Mouse (Mus musculus): ENCODE measurements around the gene Shisa4. TPM values are rescaled to one million over a fixed set of nuclear protein-coding genes. Genes with fewer than 3 reads are reported as not detected.

Gene Shisa4
- polyA plus RNA-seq (2012; fragmentation: generic; extraction: Trizol) = 92.0 TPM

GRCm38 (mm10) chr1:135374868-135375581 is at the start of gene Shisa4:
Gene Shisa4, minus strand, starts transcription at chr1:135375237.
- Histone ChIP-seq H3K79me2 (ENCODE audit: control insufficient read depth, insufficient read depth) (peaks cover 11% of the 10 kb centered on the region), H3ac (ENCODE audit: control insufficient read depth, insufficient read length) (peak within 1 kb of the TSS; percentile 44), H3K36me3 (ENCODE audit: control insufficient read depth, insufficient read depth) (no peaks in the 10 kb centered on the region), H3K4me3 (peak within 1 kb of the TSS; percentile 81), H3K4me2 (ENCODE audit: low read depth) (peak within 1 kb of the TSS; percentile 85), H3K27me3 (ENCODE audit: control insufficient read depth, insufficient read depth, insufficient read length) (no peaks in the 10 kb centered on the region)
- TF ChIP-seq TCF3 (IDR thresholded peaks at IDR 0.05; ENCODE audit: insufficient read length, low read depth) (peak; percentile 44), SRF (IDR thresholded peaks at IDR 0.05; ENCODE audit: control insufficient read depth, insufficient read length, low read depth) (no peak), REST (IDR thresholded peaks at IDR 0.05; ENCODE audit: insufficient read depth, insufficient read length) (no peak), TCF12 (IDR thresholded peaks at IDR 0.05; ENCODE audit: insufficient read depth, poor library complexity, severe bottlenecking) (no peak), CEBPB (IDR thresholded peaks at IDR 0.05; ENCODE audit: insufficient read depth, poor library complexity, severe bottlenecking) (no peak), POLR2AphosphoS2 (IDR thresholded peaks at IDR 0.05; ENCODE audit: insufficient read length, low read depth) (no peak), MYOD1 (IDR thresholded peaks at IDR 0.05; ENCODE audit: control insufficient read depth in 1 of 3, insufficient read length in 2 of 3, low read depth in 2 of 3) (peak; percentile 26 to 87 (median 87)), USF1 (IDR thresholded peaks at IDR 0.05; ENCODE audit: low read depth) (no peak), E2F4 (IDR thresholded peaks at IDR 0.05; ENCODE audit: insufficient read depth) (no peak), MAX (IDR thresholded peaks at IDR 0.05; ENCODE audit: low read depth) (no peak), MYOG (IDR thresholded peaks at IDR 0.05; ENCODE audit: control insufficient read depth in 1 of 3, insufficient read depth in 1 of 3, insufficient read length in 2 of 3, low read depth in 2 of 3) (peak; percentile 68 to 91 (median 76)), POLR2A (IDR thresholded peaks at IDR 0.05; ENCODE audit: insufficient read length, low read depth) (peak; percentile 89)

- no peak overlapping the region for H3K4me2 ChIP-seq (ENCODE audit: low read depth)
- peaks cover 35% of the 10 kb centered on the region for H3K36me3 ChIP-seq (ENCODE audit: control insufficient read depth, insufficient read depth)
- H3ac ChIP-seq (ENCODE audit: control insufficient read depth, insufficient read length) = no peak overlapping the region
- no peaks in the 10 kb centered on the region for H3K27me3 ChIP-seq (ENCODE audit: control insufficient read depth, insufficient read depth, insufficient read length)
- no peak overlapping the region for H3K4me3 ChIP-seq
- peaks cover 73% of the 10 kb centered on the region for H3K79me2 ChIP-seq (ENCODE audit: control insufficient read depth, insufficient read depth)
- no peak for TF ChIP-seq MYOD1 (IDR thresholded peaks at IDR 0.05; ENCODE audit: control insufficient read depth in 1 of 3, insufficient read length in 2 of 3, low read depth in 2 of 3)
- no peak for TF ChIP-seq TCF3 (IDR thresholded peaks at IDR 0.05; ENCODE audit: insufficient read length, low read depth)
- no peak for TF ChIP-seq E2F4 (IDR thresholded peaks at IDR 0.05; ENCODE audit: insufficient read depth)
- TF ChIP-seq MAX (IDR thresholded peaks at IDR 0.05; ENCODE audit: low read depth) = no peak
- no peak for TF ChIP-seq CEBPB (IDR thresholded peaks at IDR 0.05; ENCODE audit: insufficient read depth, poor library complexity, severe bottlenecking)
- no peak for TF ChIP-seq USF1 (IDR thresholded peaks at IDR 0.05; ENCODE audit: low read depth)
- no peak for TF ChIP-seq SRF (IDR thresholded peaks at IDR 0.05; ENCODE audit: control insufficient read depth, insufficient read length, low read depth)
- no peak for TF ChIP-seq POLR2A (IDR thresholded peaks at IDR 0.05; ENCODE audit: insufficient read length, low read depth)
- TF ChIP-seq POLR2AphosphoS2 (IDR thresholded peaks at IDR 0.05; ENCODE audit: insufficient read length, low read depth) = no peak
These were observed 47.7 kb upstream of the Shisa4 start for GRCm38 (mm10) chr1:135422772-135423171.

DNA sequence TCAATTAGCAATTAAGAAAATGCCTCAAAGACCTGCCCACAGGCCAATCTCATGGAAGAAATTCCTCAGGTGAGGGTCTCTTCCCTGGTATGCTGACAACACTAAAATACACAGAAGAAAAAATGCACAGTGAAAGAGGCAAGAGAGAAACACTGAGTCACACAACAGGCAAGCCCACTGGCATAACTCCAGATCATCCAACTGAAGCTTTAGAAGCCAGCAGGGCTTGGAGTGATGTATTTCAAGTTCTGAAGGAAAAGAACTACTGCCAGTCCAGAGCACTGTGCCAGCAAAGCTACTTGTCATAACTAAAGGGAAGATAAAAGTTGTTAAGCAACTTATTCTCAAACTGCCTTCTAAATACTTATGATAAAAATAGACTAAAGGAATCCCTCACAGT is 39.0 kb upstream of the Shisa4 start:
- TF ChIP-seq SRF (IDR thresholded peaks at IDR 0.05; ENCODE audit: control insufficient read depth, insufficient read length, low read depth) (no peak), USF1 (IDR thresholded peaks at IDR 0.05; ENCODE audit: low read depth) (no peak), E2F4 (IDR thresholded peaks at IDR 0.05; ENCODE audit: insufficient read depth) (no peak), MAX (IDR thresholded peaks at IDR 0.05; ENCODE audit: low read depth) (no peak), TCF3 (IDR thresholded peaks at IDR 0.05; ENCODE audit: insufficient read length, low read depth) (no peak), CEBPB (IDR thresholded peaks at IDR 0.05; ENCODE audit: insufficient read depth, poor library complexity, severe bottlenecking) (no peak), REST (IDR thresholded peaks at IDR 0.05; ENCODE audit: insufficient read depth, insufficient read length) (no peak), MYOG (IDR thresholded peaks at IDR 0.05; ENCODE audit: control insufficient read depth in 1 of 3, insufficient read depth in 1 of 3, insufficient read length in 2 of 3, low read depth in 2 of 3) (no peak), MYOD1 (IDR thresholded peaks at IDR 0.05; ENCODE audit: control insufficient read depth in 1 of 3, insufficient read length in 2 of 3, low read depth in 2 of 3) (no peak), POLR2AphosphoS2 (IDR thresholded peaks at IDR 0.05; ENCODE audit: insufficient read length, low read depth) (no peak), POLR2A (IDR thresholded peaks at IDR 0.05; ENCODE audit: insufficient read length, low read depth) (no peak), TCF12 (IDR thresholded peaks at IDR 0.05; ENCODE audit: insufficient read depth, poor library complexity, severe bottlenecking) (no peak)

DNA sequence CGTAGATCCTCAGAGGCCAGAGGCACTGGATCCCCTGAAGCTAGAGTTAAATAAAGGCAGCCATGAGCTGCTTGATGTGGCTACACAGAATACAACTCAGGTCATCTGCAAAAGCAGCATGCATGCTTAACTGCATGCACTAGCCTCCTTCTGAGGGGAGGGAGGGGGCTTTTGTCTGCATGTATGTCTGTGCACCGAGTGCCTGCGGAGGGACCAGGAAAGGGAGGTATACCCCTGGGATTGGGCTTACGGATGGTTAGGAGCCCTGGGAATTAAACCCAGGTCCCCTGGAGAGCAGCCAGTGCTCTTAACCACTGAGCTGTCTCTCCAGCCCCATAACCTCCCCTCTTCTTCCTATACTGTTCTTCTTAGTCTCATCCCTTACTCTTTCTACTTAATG is 37.1 kb upstream of the Shisa4 start:
- H3K4me3 ChIP-seq = no peak overlapping the region
- H3K4me2 ChIP-seq (ENCODE audit: low read depth) = no peak overlapping the region
- peaks cover 59% of the 10 kb centered on the region for H3K36me3 ChIP-seq (ENCODE audit: control insufficient read depth, insufficient read depth)
- peaks cover 10% of the 10 kb centered on the region for H3K79me2 ChIP-seq (ENCODE audit: control insufficient read depth, insufficient read depth)
- no peak overlapping the region for H3ac ChIP-seq (ENCODE audit: control insufficient read depth, insufficient read length)
- H3K27me3 ChIP-seq (ENCODE audit: control insufficient read depth, insufficient read depth, insufficient read length) = no peaks in the 10 kb centered on the region
- TF ChIP-seq MYOG (IDR thresholded peaks at IDR 0.05; ENCODE audit: control insufficient read depth in 1 of 3, insufficient read depth in 1 of 3, insufficient read length in 2 of 3, low read depth in 2 of 3) (no peak), POLR2A (IDR thresholded peaks at IDR 0.05; ENCODE audit: insufficient read length, low read depth) (no peak), MAX (IDR thresholded peaks at IDR 0.05; ENCODE audit: low read depth) (no peak), USF1 (IDR thresholded peaks at IDR 0.05; ENCODE audit: low read depth) (no peak), POLR2AphosphoS2 (IDR thresholded peaks at IDR 0.05; ENCODE audit: insufficient read length, low read depth) (no peak), TCF3 (IDR thresholded peaks at IDR 0.05; ENCODE audit: insufficient read length, low read depth) (no peak), TCF12 (IDR thresholded peaks at IDR 0.05; ENCODE audit: insufficient read depth, poor library complexity, severe bottlenecking) (no peak)

More for the DNA sequence above, 39.0 kb upstream of the Shisa4 start:
- H3K79me2 ChIP-seq (ENCODE audit: control insufficient read depth, insufficient read depth) = peaks cover 10% of the 10 kb centered on the region
- H3K4me3 ChIP-seq = no peak overlapping the region
- H3K36me3 ChIP-seq (ENCODE audit: control insufficient read depth, insufficient read depth) = peaks cover 59% of the 10 kb centered on the region
- no peak overlapping the region for H3K4me2 ChIP-seq (ENCODE audit: low read depth)
- H3ac ChIP-seq (ENCODE audit: control insufficient read depth, insufficient read length) = no peak overlapping the region
- no peaks in the 10 kb centered on the region for H3K27me3 ChIP-seq (ENCODE audit: control insufficient read depth, insufficient read depth, insufficient read length)
